Mouse (Mus musculus) heart, adult 2 months (tissue): ENCODE data around the gene Lcp2. TPM values are rescaled to one million over a fixed set of nuclear protein-coding genes. Genes with fewer than 3 reads are reported as not detected.
A peak's percentile ranks its signal among the peaks of the same experiment; 100 is the strongest.

Experiments
- DNase-seq, 2 experiments: peaks; one replicate each; pipeline ENCODE4 v3.0.0; 2021
- H3K27ac ChIP-seq: fragments of 200-600 bp; 2 replicates; pipeline ENCODE4 v1.8.1; 2022
- H3K27me3 ChIP-seq: fragments of 200-500 bp; 2 replicates; pipeline ENCODE4 v1.6.1; 2012; ENCODE audit warnings: mild to moderate bottlenecking, low read length, inconsistent platforms, mixed read lengths; ENCODE audit not compliant: control insufficient read depth, insufficient read depth
- H3K36me3 ChIP-seq: fragments of 200-500 bp; 2 replicates; pipeline ENCODE4 v1.6.1; 2012; ENCODE audit warnings: low read length, inconsistent platforms; ENCODE audit not compliant: control insufficient read depth, insufficient read depth
- H3K4me1 ChIP-seq: fragments of 200-500 bp; 2 replicates; pipeline ENCODE4 v1.6.1; 2011; ENCODE audit warnings: low read length; ENCODE audit not compliant: control insufficient read depth, insufficient read depth
- H3K4me3 ChIP-seq: fragments of 200-600 bp; 2 replicates; pipeline ENCODE4 v1.8.1; 2022
- H3K79me2 ChIP-seq: fragments of 200-500 bp; replicated peaks from 2 replicates; pipeline ENCODE4 v1.6.1; 2012; ENCODE audit warnings: mild to moderate bottlenecking, inconsistent platforms, low read length, moderate library complexity, mixed read lengths; ENCODE audit not compliant: control insufficient read depth, insufficient read depth
- H3K9ac ChIP-seq: fragments of 200-500 bp; 2 replicates; pipeline ENCODE4 v1.6.1; 2012; ENCODE audit warnings: low read depth, mild to moderate bottlenecking, control low read depth, inconsistent platforms, low read length, mixed read lengths
- CTCF ChIP-seq: fragments of 200-600 bp; IDR thresholded peaks from 2 replicates; pipeline ENCODE4 v1.8.1; 2022; ENCODE audit warnings: antibody characterized with exemption, mild to moderate bottlenecking, moderate library complexity
- EP300 ChIP-seq: fragments of 200-500 bp; IDR thresholded peaks from 2 replicates; pipeline ENCODE4 v1.6.1; 2011; ENCODE audit warnings: low read depth, low read length, control low read depth; ENCODE audit not compliant: insufficient read depth
- POLR2A ChIP-seq: fragments of 200-500 bp; IDR thresholded peaks from 2 replicates; pipeline ENCODE4 v1.6.1; 2011; ENCODE audit warnings: mild to moderate bottlenecking, low read depth, low read length, control low read depth; ENCODE audit not compliant: insufficient read depth
- WGBS: fragments of 180-500 bp; shearing (Covaris S2); methylation state at CpG from one replicate; pipeline ENCODE4 v1.1.7; 2018; 5-methylcytosine and 5-hydroxymethylcytosine counted together
- intact Hi-C: fragments of 180-260 bp; cut with DNase I; formaldehyde crosslinking; loops from one replicate; pipeline ENCODE4 v1.15.1; 2025
- polyA plus RNA-seq: library from polyadenylated mRNA; depleted of rRNA; stranded (reverse); fragments of >200 nt; gene quantifications from 2 replicates; pipeline ENCODE4 v1.2.3, GENCODE M21; 2012
- total RNA-seq, 2 experiments: library from RNA; stranded (reverse); gene quantifications; 2 replicates each; pipeline ENCODE4 v1.2.3; 2021

The Lcp2 gene
- total and polyA plus RNA-seq, 3 experiments, result 1.6 to 1.8 (median 1.7) TPM

DNA sequence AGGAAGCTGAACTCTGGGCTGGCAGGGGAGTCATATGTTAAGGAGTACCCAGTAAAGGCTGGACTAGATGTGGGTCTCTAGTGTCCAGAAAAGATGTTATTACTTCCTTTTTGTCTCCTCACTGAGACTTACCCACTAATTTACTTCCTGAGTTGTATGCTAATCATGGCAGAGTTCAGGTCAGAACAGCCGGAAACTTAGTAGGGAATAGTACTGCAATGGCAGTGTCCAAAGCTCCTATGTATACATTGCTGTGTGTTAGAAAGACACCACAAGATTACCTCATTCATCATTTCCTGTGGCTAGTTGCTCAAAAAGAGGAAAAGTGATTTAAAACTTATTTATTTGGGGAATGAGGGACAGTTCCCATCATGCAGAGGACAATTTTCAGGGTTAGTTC, 21.6 kb upstream of the Lcp2 start:
- no peak for DNase-seq
- Histone ChIP-seq H3K27ac (no peak overlapping the region), H3K36me3 (no peaks in the 10 kb centered on the region), H3K9ac (no peak overlapping the region), H3K79me2 (no peaks in the 10 kb centered on the region), H3K4me1 (no peaks in the 10 kb centered on the region), H3K27me3 (no peaks in the 10 kb centered on the region), H3K4me3 (no peak overlapping the region)
- WGBS, result 79% methylated on average over 1 of the region's 1 CpGs
- TF ChIP-seq POLR2A (no peak), CTCF (no peak), EP300 (no peak)
- intact Hi-C loops, result no loop called here

DNA sequence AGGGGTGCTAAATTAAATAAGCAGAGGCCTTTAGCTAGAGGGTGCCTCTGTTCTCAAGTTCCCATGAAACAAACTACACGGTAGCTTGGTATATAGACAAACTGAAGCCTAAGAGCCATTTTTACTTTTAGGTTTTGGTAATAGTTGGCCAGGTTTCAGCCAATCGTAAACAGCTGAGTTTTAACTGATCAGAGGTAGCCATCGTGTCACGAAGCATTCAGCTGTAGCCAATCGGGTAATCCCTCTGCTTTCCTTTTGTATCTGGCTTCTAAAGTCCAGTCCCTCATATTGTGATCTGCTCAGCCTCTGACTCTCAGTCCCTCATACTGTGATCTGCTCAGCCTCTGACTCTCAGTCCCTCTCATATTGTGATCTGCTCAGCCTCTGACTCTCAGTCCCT, 17.1 kb upstream of the Lcp2 start:
- Histone ChIP-seq H3K9ac (no peak overlapping the region), H3K27ac (no peak overlapping the region), H3K79me2 (no peaks in the 10 kb centered on the region), H3K4me1 (peaks cover 2% of the 10 kb centered on the region), H3K36me3 (no peaks in the 10 kb centered on the region), H3K27me3 (no peaks in the 10 kb centered on the region), H3K4me3 (no peak overlapping the region)
- no peak for DNase-seq
- TF ChIP-seq POLR2A, result no peak
- no peak for TF ChIP-seq EP300
- TF ChIP-seq CTCF, result no peak
- intact Hi-C loops, result no loop called here
- 87% methylated on average over 5 of the region's 5 CpGs for WGBS

DNA sequence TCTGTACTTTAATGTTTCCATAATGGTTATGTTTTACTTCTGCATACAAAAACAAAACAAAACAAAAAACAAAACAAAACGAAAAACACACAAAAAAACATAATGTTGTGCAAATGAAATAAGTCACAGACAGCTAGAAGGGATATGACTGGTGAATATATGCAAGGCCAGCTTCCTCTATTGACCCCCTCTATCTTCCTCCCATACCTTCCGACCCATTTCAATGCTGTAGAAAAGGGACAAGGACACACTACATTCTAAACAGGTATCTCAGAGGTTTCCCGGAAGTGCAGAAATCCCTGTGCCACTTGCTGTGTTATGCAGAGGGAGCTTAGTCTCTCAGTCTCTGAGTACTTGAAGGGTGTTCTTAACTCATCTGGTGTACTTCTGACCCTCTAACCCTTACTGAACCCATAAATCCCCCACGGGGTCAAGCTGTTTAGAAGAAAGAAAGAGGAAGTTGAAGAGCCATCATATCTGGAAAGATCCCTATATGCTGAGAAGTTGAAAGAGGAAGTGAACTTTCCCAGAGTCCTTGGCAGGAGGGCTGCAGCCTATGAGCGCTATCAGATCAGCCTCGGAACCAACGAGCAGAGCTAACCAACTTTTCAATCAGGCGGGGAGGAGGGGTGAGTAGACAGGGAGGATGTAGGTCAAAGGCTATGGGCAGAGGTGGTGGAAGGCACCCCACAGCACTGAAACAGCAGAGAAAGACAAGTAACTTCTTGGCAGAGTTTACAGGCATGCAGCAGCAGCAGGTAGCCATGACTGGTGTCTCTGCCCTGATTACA, 15.5 kb upstream of the Lcp2 start:
- Histone ChIP-seq H3K4me1 (peaks cover 2% of the 10 kb centered on the region), H3K36me3 (no peaks in the 10 kb centered on the region), H3K4me3 (no peak overlapping the region), H3K27me3 (no peaks in the 10 kb centered on the region), H3K9ac (no peak overlapping the region), H3K27ac (no peak overlapping the region), H3K79me2 (no peaks in the 10 kb centered on the region)
- intact Hi-C loops, result no loop called here
- no peak for TF ChIP-seq EP300
- TF ChIP-seq POLR2A, result no peak
- no peak for TF ChIP-seq CTCF
- 32% methylated on average over 8 of the region's 8 CpGs for WGBS
- peak; percentile 28 to 61 for DNase-seq

DNA sequence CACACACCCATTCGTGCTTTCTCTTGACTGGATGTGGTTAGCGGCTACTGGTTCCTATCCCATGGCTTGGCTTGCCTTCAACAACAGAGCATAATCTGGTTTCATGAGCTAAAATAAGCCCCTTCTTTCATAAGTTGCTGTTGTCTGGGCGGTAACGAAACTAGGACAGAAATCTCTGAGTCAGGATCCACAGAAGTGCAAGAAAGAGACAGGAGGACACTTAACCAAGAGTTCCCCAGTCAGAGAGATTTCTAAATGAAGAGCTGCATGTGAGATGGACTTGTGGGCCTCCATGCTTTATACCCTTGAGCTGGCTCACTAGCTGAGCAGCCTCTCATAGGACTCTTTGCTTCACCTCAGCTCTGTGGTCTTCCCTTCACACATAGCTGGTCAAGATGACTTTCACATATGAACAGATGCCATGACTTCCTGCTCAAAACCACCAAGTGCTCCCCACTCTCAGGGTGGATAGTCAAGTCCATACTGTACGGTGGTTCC, 12.7 kb upstream of the Lcp2 start:
- Histone ChIP-seq H3K4me1 (peaks cover 2% of the 10 kb centered on the region), H3K9ac (no peak overlapping the region), H3K79me2 (no peaks in the 10 kb centered on the region), H3K4me3 (no peak overlapping the region), H3K27ac (no peak overlapping the region), H3K36me3 (no peaks in the 10 kb centered on the region), H3K27me3 (no peaks in the 10 kb centered on the region)
- TF ChIP-seq CTCF (no peak), EP300 (no peak), POLR2A (no peak)
- 58% methylated on average over 5 of the region's 5 CpGs for WGBS
- intact Hi-C loops, result no loop called here
- no peak for DNase-seq

DNA sequence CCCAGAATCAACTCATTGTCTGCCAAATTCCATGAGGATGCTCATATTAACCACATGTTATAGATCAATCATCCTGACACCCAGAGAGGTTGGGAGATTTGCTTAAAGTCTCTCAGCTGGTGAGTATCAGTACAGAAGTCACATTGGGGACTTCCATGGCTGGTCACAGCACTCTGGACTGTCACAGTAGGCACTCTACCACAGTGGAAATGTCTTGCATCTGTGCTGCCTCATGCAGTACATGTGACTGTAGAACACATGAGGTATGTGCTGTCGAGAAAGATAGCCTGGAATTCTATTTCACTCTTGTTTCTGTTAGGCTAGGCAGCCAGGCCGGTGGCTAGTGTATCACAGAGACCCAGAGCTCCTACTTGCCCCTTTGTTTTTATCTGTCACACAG, 11.9 kb upstream of the Lcp2 start:
- TF ChIP-seq EP300 (no peak), CTCF (no peak), POLR2A (no peak)
- Histone ChIP-seq H3K4me3 (no peak overlapping the region), H3K27me3 (no peaks in the 10 kb centered on the region), H3K9ac (no peak overlapping the region), H3K4me1 (peaks cover 2% of the 10 kb centered on the region), H3K79me2 (no peaks in the 10 kb centered on the region), H3K27ac (no peak overlapping the region), H3K36me3 (no peaks in the 10 kb centered on the region)
- intact Hi-C loops, result no loop called here
- 64% methylated on average over 2 of the region's 2 CpGs for WGBS
- DNase-seq, result no peak

DNA sequence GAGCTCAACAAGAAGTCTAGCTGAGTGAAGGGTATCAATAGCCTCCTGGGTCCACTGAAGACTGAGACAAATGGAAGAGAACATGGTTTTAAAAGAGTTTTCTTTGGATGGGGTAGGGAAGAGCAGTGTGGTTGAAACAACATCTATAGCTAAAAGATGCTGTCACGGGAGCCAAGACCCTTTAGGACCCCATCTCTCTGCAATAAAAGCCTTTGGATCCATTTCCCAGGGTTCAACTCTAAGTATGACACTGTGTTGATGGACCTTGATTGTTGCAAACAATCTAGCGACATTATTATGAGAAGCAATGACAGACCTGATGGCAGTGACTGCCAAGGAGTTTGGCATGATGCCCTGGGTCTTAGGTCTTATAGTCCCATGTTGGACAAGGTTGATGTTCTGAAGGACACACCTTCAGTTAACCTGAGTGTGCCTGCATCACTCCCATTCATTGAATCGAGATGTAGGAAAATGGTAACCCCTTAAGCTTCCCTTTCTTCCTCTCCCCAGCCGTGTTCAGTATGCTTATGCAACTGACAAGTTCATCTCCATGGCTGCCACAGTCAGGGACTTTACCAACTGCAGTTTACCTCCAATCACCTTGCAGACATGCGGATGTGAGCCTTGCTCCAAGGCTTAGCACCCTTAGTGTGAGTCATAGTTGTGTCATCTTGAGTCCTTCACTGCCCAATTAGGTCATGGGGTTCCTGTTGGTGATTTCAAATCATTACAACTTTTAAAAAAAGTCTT, 10.6 kb upstream of the Lcp2 start:
- Histone ChIP-seq H3K4me1 (peaks cover 2% of the 10 kb centered on the region), H3K27ac (no peak overlapping the region), H3K79me2 (no peaks in the 10 kb centered on the region), H3K36me3 (no peaks in the 10 kb centered on the region), H3K27me3 (no peaks in the 10 kb centered on the region), H3K9ac (no peak overlapping the region), H3K4me3 (no peak overlapping the region)
- DNase-seq, result no peak
- 74% methylated on average over 5 of the region's 5 CpGs for WGBS
- no peak for TF ChIP-seq EP300
- no peak for TF ChIP-seq CTCF
- no peak for TF ChIP-seq POLR2A
- intact Hi-C loops, result no loop called here
